Mouse (Mus musculus) cerebellum, adult 2 months (tissue): ENCODE data around the gene Ubp1. TPM values are rescaled to one million over a fixed set of nuclear protein-coding genes. Genes with fewer than 3 reads are reported as not detected.

Source experiments
- DNase-seq, 2 experiments: peaks; one replicate each; pipeline ENCODE4 v3.0.0; 2021
- H3K27ac ChIP-seq: fragments of 200-500 bp; 2 replicates; pipeline ENCODE4 v1.5.1; 2012; ENCODE audit warnings: low read length, control low read depth, inconsistent platforms; ENCODE audit not compliant: insufficient read depth
- H3K27me3 ChIP-seq: fragments of 200-500 bp; 2 replicates; pipeline ENCODE4 v1.6.1; 2012; ENCODE audit warnings: inconsistent platforms, mild to moderate bottlenecking, low read length, moderate library complexity; ENCODE audit not compliant: control insufficient read depth, insufficient read depth
- H3K4me1 ChIP-seq: fragments of 200-500 bp; 2 replicates; pipeline ENCODE4 v1.6.1; 2011; ENCODE audit warnings: low read length; ENCODE audit not compliant: control insufficient read depth, insufficient read depth
- H3K4me3 ChIP-seq: fragments of 200-500 bp; replicated peaks from 2 replicates; pipeline ENCODE3; 2011; ENCODE audit warnings: mild to moderate bottlenecking, low read depth, low read length, control low read depth; ENCODE audit not compliant: insufficient read depth
- CTCF ChIP-seq: fragments of 200-500 bp; IDR thresholded peaks from 2 replicates; pipeline ENCODE4 v1.5.1; 2011; ENCODE audit warnings: low read depth, mild to moderate bottlenecking, control low read depth, low read length, moderate library complexity, borderline replicate concordance; ENCODE audit not compliant: insufficient read depth
- POLR2A ChIP-seq: fragments of 200-500 bp; IDR thresholded peaks from 2 replicates; pipeline ENCODE4 v1.6.1; 2011; ENCODE audit warnings: low read length, control low read depth, borderline replicate concordance; ENCODE audit not compliant: insufficient read depth
- WGBS: fragments of 180-500 bp; shearing (Covaris S2); methylation state at CpG from one replicate; pipeline ENCODE4 v1.1.7; 2018; 5-methylcytosine and 5-hydroxymethylcytosine counted together
- polyA plus RNA-seq: library from polyadenylated mRNA; depleted of rRNA; stranded (reverse); fragments of >200 nt; gene quantifications from 2 replicates; pipeline ENCODE4 v1.2.3, GENCODE M21; 2012

Gene Ubp1
- polyA plus RNA-seq, 1 experiment = 116 TPM

GRCm38 (mm10) chr9:114006801-114007200, 76.1 kb downstream of the Ubp1 start:
- no peak for TF ChIP-seq CTCF
- no peak for TF ChIP-seq POLR2A
- no peak for DNase-seq
- Histone ChIP-seq H3K4me1 (no peaks in the 10 kb centered on the region), H3K27me3 (no peaks in the 10 kb centered on the region), H3K4me3 (no peak overlapping the region), H3K27ac (no peak overlapping the region)
- 67% methylated on average over 9 of the region's 9 CpGs for WGBS

GRCm38 (mm10) chr9:114007850-114008350, 77.2 kb downstream of the Ubp1 start:
- H3K27ac ChIP-seq = no peak overlapping the region
- H3K27me3 ChIP-seq = no peaks in the 10 kb centered on the region
- H3K4me3 ChIP-seq = no peak overlapping the region
- TF ChIP-seq CTCF (no peak), POLR2A (no peak)
- no peak for DNase-seq
- WGBS = 90% methylated on average over 9 of the region's 9 CpGs
- H3K4me1 ChIP-seq = no peaks in the 10 kb centered on the region

GRCm38 (mm10) chr9:114009526-114009925, 78.8 kb downstream of the Ubp1 start:
- TF ChIP-seq CTCF = no peak
- no peak for TF ChIP-seq POLR2A
- no peak for DNase-seq
- Histone ChIP-seq H3K4me1 (no peaks in the 10 kb centered on the region), H3K27ac (no peak overlapping the region), H3K27me3 (no peaks in the 10 kb centered on the region), H3K4me3 (no peak overlapping the region)
- WGBS = 50% methylated on average over 5 of the region's 5 CpGs

GRCm38 (mm10) chr9:114011203-114011602, 80.5 kb downstream of the Ubp1 start:
- WGBS = 81% methylated on average over 18 of the region's 18 CpGs
- Histone ChIP-seq H3K4me1 (no peaks in the 10 kb centered on the region), H3K27ac (no peak overlapping the region), H3K27me3 (no peaks in the 10 kb centered on the region), H3K4me3 (no peak overlapping the region)
- TF ChIP-seq CTCF = no peak
- TF ChIP-seq POLR2A = no peak
- no peak for DNase-seq

- Histone ChIP-seq H3K4me3 (no peak overlapping the region), H3K27ac (no peak overlapping the region), H3K4me1 (no peaks in the 10 kb centered on the region), H3K27me3 (no peaks in the 10 kb centered on the region)
- whole genome bisulfite sequencing = 72% methylated on average over 1 of the region's 1 CpGs
- DNase-seq = no peak
- TF ChIP-seq CTCF = no peak
- TF ChIP-seq POLR2A = no peak
These were observed 83.3 kb downstream of the Ubp1 start for GRCm38 (mm10) chr9:114014034-114014433.

- 92% methylated on average over 4 of the region's 4 CpGs for WGBS
- TF ChIP-seq POLR2A = no peak
- no peak for TF ChIP-seq CTCF
- H3K27me3 ChIP-seq = no peaks in the 10 kb centered on the region
- no peaks in the 10 kb centered on the region for H3K4me1 ChIP-seq
- H3K4me3 ChIP-seq = no peak overlapping the region
- no peak overlapping the region for H3K27ac ChIP-seq
- no peak for DNase-seq
These were observed 85.0 kb downstream of the Ubp1 start for GRCm38 (mm10) chr9:114015724-114016123.

- no peaks in the 10 kb centered on the region for H3K4me1 ChIP-seq
- no peak overlapping the region for H3K4me3 ChIP-seq
- TF ChIP-seq CTCF (no peak), POLR2A (no peak)
- H3K27ac ChIP-seq = no peak overlapping the region
- no peaks in the 10 kb centered on the region for H3K27me3 ChIP-seq
- 60% methylated on average over 4 of the region's 4 CpGs for whole genome bisulfite sequencing
- DNase-seq = no peak
These were observed 85.7 kb downstream of the Ubp1 start for GRCm38 (mm10) chr9:114016402-114016801.

GRCm38 (mm10) chr9:114019012-114019762, 88.5 kb downstream of the Ubp1 start:
- 90% methylated on average over 7 of the region's 7 CpGs for WGBS
- DNase-seq = no peak
- no peaks in the 10 kb centered on the region for H3K27me3 ChIP-seq
- no peaks in the 10 kb centered on the region for H3K4me1 ChIP-seq
- H3K4me3 ChIP-seq = no peak overlapping the region
- no peak for TF ChIP-seq POLR2A
- TF ChIP-seq CTCF = no peak
- no peak overlapping the region for H3K27ac ChIP-seq
